Mouse (Mus musculus) thymus, postnatal 10 days (tissue): Measurements from ENCODE around the gene Clic6.

ENCODE experiments used
- DNase-seq, 2 experiments: peaks; one replicate each; pipeline ENCODE4 v3.0.0; 2021; ENCODE audit warnings: low spot score in 2 of 2

Clic6 gene

GRCm38 (mm10) chr16:92485436-92485835 lies at the start of gene Clic6:
Gene Clic6, plus strand, starts transcription at chr16:92485736.
- no peak for DNase-seq

GRCm38 (mm10) chr16:92439775-92440174 lies 45.8 kb upstream of the Clic6 start:
- DNase-seq: no peak

- no peak for DNase-seq
These were observed 45.3 kb upstream of the Clic6 start for GRCm38 (mm10) chr16:92440229-92440628.

- no peak for DNase-seq
These were observed 44.3 kb upstream of the Clic6 start for GRCm38 (mm10) chr16:92441203-92441602.

GRCm38 (mm10) chr16:92442150-92442549 lies 43.4 kb upstream of the Clic6 start:
- DNase-seq: no peak

- no peak for DNase-seq
These were observed 42.6 kb upstream of the Clic6 start for GRCm38 (mm10) chr16:92442946-92443345.

GRCm38 (mm10) chr16:92443644-92444113 lies 41.9 kb upstream of the Clic6 start:
- DNase-seq: no peak

GRCm38 (mm10) chr16:92445377-92445776 lies 40.2 kb upstream of the Clic6 start:
- DNase-seq: no peak

- no peak for DNase-seq
These were observed 36.5 kb upstream of the Clic6 start for GRCm38 (mm10) chr16:92449080-92449479.

- DNase-seq: no peak
These were observed 35.2 kb upstream of the Clic6 start for GRCm38 (mm10) chr16:92450331-92450730.

GRCm38 (mm10) chr16:92451516-92452072 lies 33.9 kb upstream of the Clic6 start:
- DNase-seq: no peak

GRCm38 (mm10) chr16:92452609-92453008 lies 32.9 kb upstream of the Clic6 start:
- no peak for DNase-seq

GRCm38 (mm10) chr16:92454002-92454401 lies 31.5 kb upstream of the Clic6 start:
- DNase-seq: no peak

GRCm38 (mm10) chr16:92454495-92454894 lies 31.0 kb upstream of the Clic6 start:
- no peak for DNase-seq

GRCm38 (mm10) chr16:92455488-92455887 lies 30.0 kb upstream of the Clic6 start:
- DNase-seq: no peak

- DNase-seq: no peak
These were observed 29.6 kb upstream of the Clic6 start for GRCm38 (mm10) chr16:92455969-92456368.

- peak in 1 of 2 experiments; percentile 37 for DNase-seq
These were observed 27.9 kb upstream of the Clic6 start for GRCm38 (mm10) chr16:92457594-92457993.

GRCm38 (mm10) chr16:92461412-92461811 lies 24.1 kb upstream of the Clic6 start:
- DNase-seq: no peak

- DNase-seq: no peak
These were observed 21.1 kb upstream of the Clic6 start for GRCm38 (mm10) chr16:92464390-92464972.

- no peak for DNase-seq
These were observed 20.3 kb upstream of the Clic6 start for GRCm38 (mm10) chr16:92465226-92465625.

GRCm38 (mm10) chr16:92465642-92466526 lies 19.7 kb upstream of the Clic6 start:
- DNase-seq: peak; percentile 94 to 95

- no peak for DNase-seq
These were observed 18.5 kb upstream of the Clic6 start for GRCm38 (mm10) chr16:92467041-92467440.

- no peak for DNase-seq
These were observed 17.1 kb upstream of the Clic6 start for GRCm38 (mm10) chr16:92468459-92468858.
